Comparison of ENCODE assay signal across 15 mouse cellular contexts in genomic region chr2:23102266-23102665, GRCm38 (mm10).
"Had no signal": no experiment of that assay in that cellular context is flagged by ENCODE, and none has a peak within 500 bp of the region (broad histone marks: within the 10 kb centered on the region; RNA-seq: fewer than 3 reads in every experiment).

No protein-coding gene starts in this region.

- DNase-seq: gastrocnemius, adult 2 months; gastrocnemius, postnatal 10 days; gastrocnemius, postnatal 25 days; heart, adult 11 months; heart, adult 2 months; heart, postnatal 14 days; heart, postnatal 36 days; kidney, adult 18-20 months; kidney, adult 8-10 months; kidney, postnatal 10 days; kidney, postnatal 25 days; kidney, postnatal 4 days; liver had no signal

- ATAC-seq: hindbrain, postnatal 0 days; intestine, postnatal 0 days had no signal
